Mouse (Mus musculus) kidney, adult 11 months (tissue): Measurements from ENCODE around the gene Cwc22.

Source experiments
- DNase-seq: peaks from one replicate; pipeline ENCODE4 v3.0.0; 2022

Cwc22 gene

GRCm38 (mm10) chr2:77923182-77923581 is 23.0 kb downstream of the Cwc22 start:
- DNase-seq = no peak

DNA sequence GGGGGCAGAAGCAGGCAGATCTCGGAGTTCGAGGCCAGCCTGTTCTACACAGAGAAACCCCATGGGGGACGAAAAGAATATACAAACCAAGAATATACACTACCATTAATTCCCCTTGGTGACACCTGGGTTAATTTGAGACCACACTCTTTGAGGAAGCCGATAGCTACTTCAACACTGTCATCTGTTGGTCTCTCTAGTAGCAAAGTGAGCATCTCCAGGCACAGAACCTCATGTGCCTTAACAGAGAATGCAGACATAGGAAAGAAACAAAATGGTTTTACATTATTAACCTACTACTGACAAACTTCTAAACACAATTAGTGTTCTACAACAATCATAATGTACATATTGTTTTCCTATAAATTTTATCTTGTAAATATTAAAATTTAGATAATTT is 24.9 kb downstream of the Cwc22 start:
- DNase-seq = no peak

GRCm38 (mm10) chr2:77920621-77921020 is 25.6 kb downstream of the Cwc22 start:
- DNase-seq = no peak

- no peak for DNase-seq
Observed at GRCm38 (mm10) chr2:77918474-77918873, 27.7 kb downstream of the Cwc22 start.

GRCm38 (mm10) chr2:77918006-77918405 is 28.2 kb downstream of the Cwc22 start:
- DNase-seq = no peak

DNA sequence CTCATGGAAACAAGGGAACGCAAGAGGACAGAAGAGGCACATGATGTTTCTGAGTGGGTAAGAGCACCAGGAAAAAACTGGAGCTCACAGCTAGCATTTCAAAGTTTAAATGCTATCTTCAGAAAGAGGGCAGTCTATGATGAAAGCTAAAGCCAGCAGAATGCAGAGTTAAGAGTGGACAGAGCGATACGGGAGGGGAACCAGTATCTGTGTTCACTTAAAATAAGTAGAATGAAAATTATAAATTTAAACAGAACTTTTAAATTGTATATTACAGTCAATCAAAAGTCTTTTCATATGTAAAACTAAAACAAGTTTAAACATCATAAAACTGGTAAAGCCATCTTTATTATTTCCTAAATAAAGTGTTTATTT is 28.8 kb downstream of the Cwc22 start:
- DNase-seq = no peak

DNA sequence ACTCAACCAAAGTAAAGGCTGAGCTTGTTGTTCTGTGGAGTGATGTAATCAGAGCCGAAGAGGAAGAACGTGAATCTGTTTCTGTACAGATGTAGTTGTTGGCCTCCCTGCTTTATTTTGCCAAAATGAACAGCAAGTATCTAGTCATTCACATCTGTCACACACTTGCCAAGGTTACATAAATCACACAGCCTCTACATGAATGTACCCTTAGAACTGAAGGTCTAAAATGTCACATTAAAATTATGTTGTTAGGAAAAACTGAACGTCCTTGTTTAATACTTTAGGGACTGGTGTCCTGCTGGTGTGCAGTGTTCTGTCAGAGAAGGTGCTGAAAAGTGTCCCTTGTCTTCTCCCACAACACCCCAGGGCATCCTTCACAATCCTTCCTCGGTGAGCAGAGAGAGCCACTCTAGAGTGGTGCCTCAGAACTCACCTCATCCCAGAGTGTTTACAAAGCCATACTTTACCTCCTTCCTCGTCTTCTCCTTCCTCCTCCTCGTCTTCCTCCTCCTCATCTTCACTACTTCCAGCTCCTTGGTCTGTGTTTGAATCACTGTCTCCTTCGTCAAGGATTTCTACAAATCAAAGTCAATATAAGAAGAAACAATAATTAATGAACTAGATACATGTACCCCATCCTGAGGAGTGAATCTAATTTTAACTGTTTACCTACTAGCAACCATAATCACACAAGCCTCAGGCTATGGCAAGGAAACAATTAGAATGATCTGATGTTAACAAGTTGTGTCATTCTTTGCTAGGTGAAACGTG is 29.4 kb downstream of the Cwc22 start:
- DNase-seq = no peak

DNA sequence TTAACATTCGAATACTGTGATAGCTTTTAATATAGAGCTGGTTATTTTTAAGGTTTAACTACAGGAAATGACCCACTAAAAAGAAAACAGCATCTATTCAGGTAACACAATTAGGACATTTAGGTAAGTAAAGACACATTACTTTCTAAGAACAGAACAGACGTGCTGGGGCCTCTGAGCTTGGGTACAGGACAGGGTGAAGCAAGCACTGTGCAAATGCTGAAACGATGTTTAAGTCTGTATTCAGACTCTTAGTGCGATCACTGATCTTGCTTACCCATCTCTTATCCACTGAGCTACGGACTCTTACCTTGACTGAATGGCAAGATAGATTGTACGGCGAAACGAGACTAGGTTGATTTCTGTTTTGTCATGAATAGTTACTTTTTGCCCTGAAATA is 31.0 kb downstream of the Cwc22 start:
- DNase-seq = no peak

DNA sequence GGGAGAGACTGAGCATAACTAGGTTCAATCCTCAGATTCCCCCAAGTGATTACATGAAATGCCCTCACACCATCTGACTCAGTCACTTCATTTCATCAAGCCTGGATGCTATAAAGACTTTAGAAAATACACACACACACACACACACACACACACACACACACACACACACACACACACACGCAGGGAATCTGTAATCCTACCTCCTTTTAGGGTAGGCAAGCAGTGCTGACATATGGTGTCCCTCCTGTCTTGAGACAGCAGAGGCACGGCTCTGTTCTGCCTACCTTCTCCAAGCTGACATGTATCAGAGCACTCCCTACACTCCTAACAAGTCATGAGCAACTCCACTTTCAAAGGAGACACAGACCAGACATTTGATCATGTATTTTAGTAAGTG is 32.5 kb downstream of the Cwc22 start:
- DNase-seq = no peak

GRCm38 (mm10) chr2:77912197-77912596 is 34.0 kb downstream of the Cwc22 start:
- DNase-seq = no peak

- DNase-seq = no peak
Observed at GRCm38 (mm10) chr2:77911452-77911851, 34.7 kb downstream of the Cwc22 start.

GRCm38 (mm10) chr2:77910216-77910615 is 36.0 kb downstream of the Cwc22 start:
- no peak for DNase-seq

GRCm38 (mm10) chr2:77907164-77907563 is 39.0 kb downstream of the Cwc22 start:
- DNase-seq = no peak

GRCm38 (mm10) chr2:77905023-77905422 is 41.2 kb downstream of the Cwc22 start:
- no peak for DNase-seq

- DNase-seq = no peak
Observed at GRCm38 (mm10) chr2:77904495-77904894, 41.7 kb downstream of the Cwc22 start.

DNA sequence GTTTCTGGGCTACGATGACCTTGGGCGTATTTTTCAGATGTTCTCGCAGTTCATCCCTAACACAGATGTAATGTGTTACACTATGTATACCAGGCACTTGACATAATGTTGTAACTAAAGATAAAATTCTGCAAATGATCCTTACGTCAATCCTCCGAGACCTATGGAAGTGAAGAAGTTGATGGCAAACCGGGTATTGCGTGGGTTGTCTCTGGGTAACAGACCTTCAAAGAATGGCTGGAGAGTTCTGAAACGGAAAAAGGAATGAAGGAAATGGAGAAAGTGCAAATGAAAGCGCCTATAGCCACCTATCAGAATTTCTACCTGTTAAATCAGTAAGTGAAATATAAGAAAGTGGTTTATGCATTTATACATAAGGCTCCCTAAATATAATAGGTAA is 42.2 kb downstream of the Cwc22 start:
- DNase-seq = no peak

GRCm38 (mm10) chr2:77903098-77903497 is 43.1 kb downstream of the Cwc22 start:
- no peak for DNase-seq

GRCm38 (mm10) chr2:77901269-77901668 is 44.9 kb downstream of the Cwc22 start:
- no peak for DNase-seq

DNA sequence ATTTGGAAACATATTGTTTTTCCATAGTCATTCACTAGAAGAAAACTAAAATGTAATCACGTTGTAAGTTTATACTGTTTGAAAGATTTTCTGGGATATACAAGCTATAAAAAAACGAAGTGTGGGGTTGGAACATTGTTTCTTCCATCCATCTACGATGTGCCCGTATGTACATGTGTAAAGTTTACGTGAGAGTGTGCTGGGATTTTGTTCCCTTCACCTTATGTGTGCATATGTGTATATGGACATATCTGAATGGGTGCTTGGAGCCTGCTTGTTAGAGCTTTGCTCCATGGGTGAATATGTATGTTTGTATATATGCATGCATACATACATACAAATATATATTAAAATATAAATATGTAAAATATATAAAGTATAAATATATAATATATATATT is 45.4 kb downstream of the Cwc22 start:
- no peak for DNase-seq

DNA sequence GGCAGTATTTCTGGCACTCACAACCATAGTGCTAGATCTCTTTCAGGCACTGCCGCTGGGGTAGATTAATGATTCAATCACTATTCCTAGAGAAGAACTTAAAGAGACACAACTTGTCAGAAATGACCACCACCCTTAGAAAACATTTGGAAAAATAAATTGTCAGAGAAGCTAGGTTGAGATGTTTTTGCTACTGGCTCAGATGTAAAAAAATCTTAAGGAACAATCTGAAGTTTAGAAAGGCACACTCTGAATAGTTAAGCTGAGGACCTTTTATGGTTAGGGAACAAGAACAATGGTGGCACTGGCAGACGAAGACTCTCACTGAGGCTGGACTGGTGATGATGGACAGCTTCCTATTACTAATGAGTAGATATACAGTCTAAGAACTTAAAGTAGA is 46.1 kb downstream of the Cwc22 start:
- no peak for DNase-seq

- DNase-seq = no peak
Observed at GRCm38 (mm10) chr2:77898436-77898835, 47.7 kb downstream of the Cwc22 start.

- DNase-seq = no peak
Observed at GRCm38 (mm10) chr2:77897988-77898387, 48.2 kb downstream of the Cwc22 start.

- DNase-seq = no peak
Observed at GRCm38 (mm10) chr2:77897558-77897899, 48.6 kb downstream of the Cwc22 start.

GRCm38 (mm10) chr2:77896843-77897557 is 49.2 kb downstream of the Cwc22 start:
- no peak for DNase-seq
